Mouse (Mus musculus) monocyte, adult 5-6 weeks (primary cell): Measurements from ENCODE around the gene Ptms. TPM values are rescaled to one million over a fixed set of nuclear protein-coding genes. Genes with fewer than 3 reads are reported as not detected.

Source experiments
- ATAC-seq: fragments of 153-309, 156-312 bp; replicated peaks from 2 replicates; pipeline ENCODE4 v1.8.0; 2017; ENCODE audit warnings: mild to moderate bottlenecking; ENCODE audit not compliant: low TSS enrichment, insufficient number of reproducible peaks, severe bottlenecking, poor library complexity, low FRiP score
- total RNA-seq: library from RNA; stranded (forward); fragments of 200-1000, 200-491, 200-594 nt; gene quantifications from 3 replicates; pipeline ENCODE4 v1.2.3, GENCODE M21; 2017

The Ptms gene
- total RNA-seq, result 89.3 to 145 TPM (median 115 TPM) in 3 replicates

DNA sequence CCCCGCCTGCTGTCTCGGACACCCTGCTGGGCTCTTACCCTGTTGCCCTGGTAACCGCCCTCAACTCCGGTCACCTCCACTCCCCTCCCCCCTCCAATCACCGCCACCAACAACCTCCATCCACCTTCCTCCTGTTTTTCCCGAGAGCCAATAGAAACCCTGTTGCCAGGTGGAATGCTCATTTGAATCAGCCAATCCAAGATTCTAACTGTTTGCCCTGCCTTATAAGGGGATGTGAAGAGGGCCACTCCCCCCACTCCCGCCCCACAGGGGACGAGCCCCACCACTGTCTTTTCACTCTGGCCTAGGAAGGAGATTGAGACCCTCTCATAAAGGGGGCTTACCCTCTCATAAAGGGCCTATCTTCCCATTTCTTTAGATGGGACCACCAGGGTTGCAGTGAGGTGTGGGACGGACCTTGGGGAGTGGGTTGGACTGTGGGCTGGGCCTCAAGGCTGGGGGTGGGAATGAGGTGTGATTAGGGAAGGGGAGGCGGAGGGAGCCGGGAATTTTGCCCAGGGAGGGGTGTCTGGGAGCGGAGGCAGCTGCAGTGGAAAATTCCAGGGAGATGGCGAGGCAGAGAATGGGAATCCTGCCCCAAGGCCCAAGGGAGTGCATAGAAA, at the start of gene Ptms:
TSS of gene Ptms (minus strand) at position 409 of the 623 bp plus-strand sequence.
- ATAC-seq, result peak; percentile 34; the same call in 1 of the 2 replicates

- ATAC-seq, result no peak
Observed at GRCm38 (mm10) chr6:124967766-124968165, 47.9 kb upstream of the Ptms start.

DNA sequence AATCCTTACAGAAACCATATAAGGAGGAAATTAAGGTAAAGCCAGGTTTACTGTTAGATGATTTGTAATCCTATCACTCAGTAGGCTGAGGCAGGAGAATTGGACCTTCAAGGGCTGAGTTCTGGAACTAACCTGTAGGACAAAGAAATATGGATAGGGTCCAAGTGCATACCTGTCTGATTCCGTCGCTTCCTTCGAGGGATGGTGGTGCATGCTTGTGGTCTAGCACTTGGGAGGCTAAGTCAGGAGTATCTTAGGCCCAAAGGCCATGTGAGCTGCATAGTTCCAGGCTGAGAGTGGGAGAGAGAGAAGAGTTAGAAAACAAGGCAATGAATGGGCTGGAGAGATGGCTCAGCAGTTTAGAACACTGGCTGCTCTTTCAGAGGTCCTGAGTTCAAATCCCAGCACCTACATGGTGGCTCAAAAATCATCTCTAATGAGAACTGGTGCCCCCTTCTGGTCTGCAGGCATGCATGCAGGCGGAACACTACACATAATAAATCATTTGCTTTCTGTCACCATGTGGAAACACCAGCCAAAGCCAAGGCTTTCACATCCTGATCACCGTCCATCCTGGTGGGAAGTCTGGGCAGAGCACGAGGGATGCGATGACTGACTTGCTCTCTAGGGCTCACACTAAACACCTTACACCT, 46.7 kb upstream of the Ptms start:
- ATAC-seq, result no peak

- ATAC-seq, result no peak
Observed at GRCm38 (mm10) chr6:124965747-124966146, 45.8 kb upstream of the Ptms start.

DNA sequence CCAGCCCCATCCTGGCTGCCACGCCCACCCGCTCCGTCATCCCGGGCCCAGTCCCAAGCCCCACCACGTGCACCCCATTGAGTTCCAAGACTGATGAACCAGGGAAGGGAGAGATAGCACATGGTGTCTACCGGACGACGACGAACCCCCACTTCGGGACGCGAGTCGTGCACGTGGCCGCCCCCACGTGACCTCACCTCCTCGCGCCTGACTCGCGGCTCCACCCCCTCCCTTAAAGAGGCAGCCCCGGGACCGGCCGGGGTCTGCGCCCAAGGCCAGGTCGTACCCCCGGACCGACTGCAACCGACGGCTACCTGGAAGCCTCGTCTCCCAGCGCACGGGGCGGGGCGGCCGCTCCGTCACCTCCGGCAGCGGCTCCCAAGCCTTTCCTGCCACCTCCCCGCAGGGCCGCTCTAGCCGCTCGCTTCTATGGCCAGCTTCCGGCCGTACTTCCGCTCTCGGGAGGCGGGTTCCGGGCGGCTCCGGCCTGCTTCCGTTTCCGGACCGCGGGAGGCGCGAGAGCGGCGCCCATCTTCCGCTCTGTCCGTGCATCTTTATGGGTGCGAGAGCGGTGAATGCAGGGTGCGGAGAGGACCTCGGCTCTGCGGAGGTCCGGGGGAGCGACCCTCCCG, 45.3 kb upstream of the Ptms start, which contains the start of gene Cops7a:
TSS of gene Cops7a (minus strand) at position 451 of the 632 bp plus-strand sequence.
- ATAC-seq, result peak; percentile 87

GRCm38 (mm10) chr6:124964638-124965037, 44.7 kb upstream of the Ptms start:
- ATAC-seq, result peak; percentile 10; the same call in 1 of the 2 replicates

DNA sequence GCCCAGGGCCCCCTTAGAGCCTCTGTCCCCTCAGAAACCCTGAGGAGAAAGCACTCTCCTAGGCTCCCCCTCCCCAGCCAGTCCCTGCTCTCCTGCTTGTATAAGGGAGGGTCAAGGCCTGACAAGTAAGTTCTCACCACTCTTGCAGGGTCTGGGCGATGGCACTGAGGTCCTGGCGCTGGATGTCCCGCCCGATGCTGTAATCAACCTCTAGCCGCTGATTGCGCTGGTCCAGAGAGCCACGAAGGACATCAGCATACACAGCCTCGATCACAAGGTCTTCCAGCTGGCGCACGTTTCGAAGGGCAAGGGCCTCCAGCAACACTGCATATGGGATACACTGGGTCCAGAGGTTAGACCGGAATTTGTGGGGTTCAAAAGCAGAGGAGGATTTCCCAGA, 41.1 kb upstream of the Ptms start:
- no peak for ATAC-seq

GRCm38 (mm10) chr6:124959960-124960359, 40.1 kb upstream of the Ptms start:
- no peak for ATAC-seq

GRCm38 (mm10) chr6:124958127-124958526, 38.2 kb upstream of the Ptms start:
- no peak for ATAC-seq

- ATAC-seq, result no peak
Observed at GRCm38 (mm10) chr6:124955212-124955611, 35.3 kb upstream of the Ptms start.

- ATAC-seq, result no peak
Observed at GRCm38 (mm10) chr6:124953991-124954715, 34.2 kb upstream of the Ptms start.

DNA sequence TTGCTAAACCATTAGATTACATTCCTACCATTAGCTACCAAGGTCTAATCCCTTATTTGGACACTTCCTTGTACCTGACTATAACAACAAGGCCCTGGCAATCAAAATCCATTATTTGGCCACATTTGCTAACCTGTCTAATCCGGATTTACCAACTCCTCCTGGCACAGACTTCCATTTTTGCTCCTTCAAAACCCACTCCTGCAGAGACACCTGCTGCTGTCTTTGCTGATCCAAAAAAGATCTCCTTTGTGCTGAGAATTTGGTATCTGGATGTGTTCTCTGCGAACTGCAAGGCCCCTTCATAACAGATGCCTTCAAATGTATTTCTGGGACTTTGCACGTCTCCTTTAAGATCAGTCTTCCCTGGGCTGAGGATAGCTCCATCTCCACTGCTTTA, 23.6 kb upstream of the Ptms start:
- ATAC-seq, result no peak

DNA sequence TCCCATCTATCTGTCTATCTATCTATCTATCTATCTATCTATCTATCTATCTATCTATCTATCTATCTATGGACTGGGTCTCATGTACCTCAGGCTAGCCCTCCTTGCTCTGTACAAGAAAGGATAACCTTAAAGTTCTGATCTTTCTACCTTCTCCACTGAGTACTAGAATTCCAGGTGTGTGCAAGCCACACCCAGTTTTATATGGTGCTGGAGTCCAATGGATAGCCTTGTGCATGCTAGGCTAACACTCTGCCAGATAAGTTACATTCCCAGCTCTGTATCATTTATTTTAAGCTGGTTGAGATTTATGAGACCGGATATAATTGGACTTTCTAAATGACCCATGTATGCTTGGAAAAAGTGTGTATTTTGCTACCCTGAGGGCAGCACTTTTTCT, 21.8 kb upstream of the Ptms start:
- no peak for ATAC-seq

- no peak for ATAC-seq
Observed at GRCm38 (mm10) chr6:124938554-124938953, 18.7 kb upstream of the Ptms start.

DNA sequence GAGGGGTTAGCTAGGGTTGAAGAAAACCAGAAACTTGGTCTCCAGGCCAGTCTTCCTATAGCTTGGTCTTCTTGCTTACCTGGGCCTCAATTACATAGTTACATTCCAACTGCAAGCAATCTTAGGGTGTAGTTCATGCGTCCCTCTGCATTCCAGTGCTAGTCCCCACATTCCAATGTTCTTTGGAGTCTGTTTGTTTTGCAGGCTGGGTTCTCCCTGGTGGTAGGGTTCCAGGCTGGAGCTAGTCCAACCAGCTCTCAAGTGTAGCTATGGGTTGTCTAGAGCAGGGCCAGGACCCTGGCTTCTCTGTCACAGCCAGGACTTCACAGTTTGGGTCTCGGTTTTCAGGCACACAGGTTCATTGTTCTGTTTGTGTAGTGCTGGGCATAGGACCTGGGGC, 17.6 kb upstream of the Ptms start:
- ATAC-seq, result no peak

- no peak for ATAC-seq
Observed at GRCm38 (mm10) chr6:124936681-124937080, 16.8 kb upstream of the Ptms start.

DNA sequence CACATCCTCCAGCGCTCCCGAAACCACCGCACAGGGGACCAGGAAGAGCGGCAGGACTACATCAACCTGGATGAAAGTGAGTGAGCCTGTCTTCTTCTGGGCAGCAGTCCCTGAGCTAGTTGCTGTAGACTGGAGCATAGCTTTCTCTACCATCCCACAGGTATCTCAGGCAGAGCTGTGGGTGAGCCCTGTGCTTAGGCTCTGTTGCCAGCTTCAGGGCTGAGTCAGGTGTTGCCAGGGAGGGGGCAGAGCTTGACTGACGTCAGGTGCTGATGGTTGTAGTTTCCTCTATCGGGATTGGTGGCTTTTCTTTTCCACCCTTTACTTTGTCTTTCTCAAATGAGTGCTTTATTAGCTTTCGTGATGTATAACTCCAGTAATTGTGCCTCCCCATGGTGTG, 14.8 kb upstream of the Ptms start:
- ATAC-seq, result no peak

- ATAC-seq, result no peak
Observed at GRCm38 (mm10) chr6:124933127-124933526, 13.2 kb upstream of the Ptms start.

GRCm38 (mm10) chr6:124932314-124932695, 12.4 kb upstream of the Ptms start:
- no peak for ATAC-seq
